Mouse (Mus musculus): ENCODE data around the gene Fgr. TPM values are rescaled to one million over a fixed set of nuclear protein-coding genes. Genes with fewer than 3 reads are reported as not detected.
A peak's percentile ranks its signal among the peaks of the same experiment; 100 is the strongest.

Fgr gene
- polyA plus RNA-seq, 1 experiment from 2014 or later, result not detected

DNA sequence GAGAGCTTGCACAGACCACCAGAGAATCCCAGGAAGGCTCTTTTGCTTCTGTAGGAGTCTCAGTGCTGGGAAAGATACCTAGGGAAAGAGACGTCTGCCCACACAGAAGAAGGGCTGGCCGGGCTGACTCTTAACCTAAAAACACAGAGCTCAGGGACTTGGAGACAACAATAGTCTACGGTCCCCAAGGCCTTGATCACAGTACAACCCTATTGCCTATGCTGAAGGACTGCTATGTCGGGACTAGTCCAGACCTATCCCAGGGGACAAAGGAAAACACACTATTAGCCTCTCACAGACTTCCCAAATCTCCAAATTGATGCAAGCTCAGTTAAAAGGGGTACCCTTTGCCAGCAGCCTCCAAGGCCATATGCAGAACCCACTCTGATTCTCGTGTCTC, 12.0 kb upstream of the Fgr start:
- Histone ChIP-seq H3K9me3 (no peaks in the 10 kb centered on the region), H3K9ac (no peak overlapping the region), H3K4me2 (no peak overlapping the region), H3K27ac (replicated peaks) (no peak overlapping the region), H3K27me3 (no peaks in the 10 kb centered on the region), H3K4me3 (no peak overlapping the region), H3K36me3 (no peaks in the 10 kb centered on the region), H3K4me1 (replicated peaks) (peaks cover 47% of the 10 kb centered on the region)
- WGBS, result 80% methylated on average over 5 of the region's 5 CpGs
- ATAC-seq (ENCODE audit: low read depth), result no peak

GRCm38 (mm10) chr4:132962628-132963027, 11.3 kb upstream of the Fgr start:
- Histone ChIP-seq H3K4me1 (replicated peaks) (peaks cover 47% of the 10 kb centered on the region), H3K36me3 (no peaks in the 10 kb centered on the region), H3K4me2 (no peak overlapping the region), H3K9ac (no peak overlapping the region), H3K4me3 (no peak overlapping the region), H3K27me3 (no peaks in the 10 kb centered on the region), H3K9me3 (no peaks in the 10 kb centered on the region), H3K27ac (replicated peaks) (no peak overlapping the region)
- 97% methylated on average over 4 of the region's 4 CpGs for WGBS
- no peak for ATAC-seq (ENCODE audit: low read depth)

GRCm38 (mm10) chr4:132963436-132963835, 10.5 kb upstream of the Fgr start:
- H3K27me3 ChIP-seq, result no peaks in the 10 kb centered on the region
- H3K9ac ChIP-seq, result no peak overlapping the region
- no peak overlapping the region for H3K4me3 ChIP-seq
- peaks cover 49% of the 10 kb centered on the region for H3K4me1 ChIP-seq (replicated peaks)
- H3K9me3 ChIP-seq, result no peaks in the 10 kb centered on the region
- no peak overlapping the region for H3K27ac ChIP-seq (replicated peaks)
- no peak overlapping the region for H3K4me2 ChIP-seq
- H3K36me3 ChIP-seq, result no peaks in the 10 kb centered on the region
- no peak for ATAC-seq (ENCODE audit: low read depth)
- WGBS, result 32% methylated on average over 2 of the region's 2 CpGs

- Histone ChIP-seq H3K36me3 (no peaks in the 10 kb centered on the region), H3K4me3 (no peak overlapping the region), H3K27ac (replicated peaks) (no peak overlapping the region), H3K9ac (no peak overlapping the region), H3K9me3 (no peaks in the 10 kb centered on the region), H3K4me2 (no peak overlapping the region), H3K4me1 (replicated peaks) (peaks cover 43% of the 10 kb centered on the region), H3K27me3 (no peaks in the 10 kb centered on the region)
- ATAC-seq (ENCODE audit: low read depth), result no peak
- 40% methylated on average over 3 of the region's 3 CpGs for WGBS
Measured at GRCm38 (mm10) chr4:132964064-132964463, 9.8 kb upstream of the Fgr start.

DNA sequence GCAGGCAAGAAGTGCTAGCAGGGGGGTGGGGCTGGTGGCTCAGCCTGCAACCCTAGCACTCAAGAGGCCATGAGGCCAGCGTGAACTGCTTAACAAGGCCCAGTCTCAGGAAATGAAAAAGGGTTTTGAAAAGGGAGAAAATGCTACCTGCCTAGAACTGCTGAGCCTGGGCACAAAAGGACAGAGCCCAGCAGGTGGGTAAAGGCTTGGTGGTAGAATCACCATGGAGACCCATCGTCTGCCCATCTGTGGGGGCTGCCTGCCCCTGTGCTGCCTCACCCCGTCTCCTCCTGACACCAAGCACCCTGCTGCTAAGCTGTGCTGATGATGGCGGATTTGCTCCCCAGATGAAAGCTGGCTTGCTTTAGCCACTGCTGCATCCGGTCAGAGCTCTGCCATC, 9.4 kb upstream of the Fgr start:
- H3K36me3 ChIP-seq, result no peaks in the 10 kb centered on the region
- 0 out of 2 replicates have a peak overlapping the region, but pooled peaks have one; percentile 6 for H3K27ac ChIP-seq (replicated peaks)
- H3K9me3 ChIP-seq, result no peaks in the 10 kb centered on the region
- no peak overlapping the region for H3K9ac ChIP-seq
- no peak overlapping the region for H3K4me2 ChIP-seq
- ATAC-seq (ENCODE audit: low read depth), result no peak
- peaks cover 39% of the 10 kb centered on the region for H3K4me1 ChIP-seq (replicated peaks)
- WGBS, result 25% methylated on average over 5 of the region's 5 CpGs
- H3K27me3 ChIP-seq, result no peaks in the 10 kb centered on the region
- H3K4me3 ChIP-seq, result no peak overlapping the region

DNA sequence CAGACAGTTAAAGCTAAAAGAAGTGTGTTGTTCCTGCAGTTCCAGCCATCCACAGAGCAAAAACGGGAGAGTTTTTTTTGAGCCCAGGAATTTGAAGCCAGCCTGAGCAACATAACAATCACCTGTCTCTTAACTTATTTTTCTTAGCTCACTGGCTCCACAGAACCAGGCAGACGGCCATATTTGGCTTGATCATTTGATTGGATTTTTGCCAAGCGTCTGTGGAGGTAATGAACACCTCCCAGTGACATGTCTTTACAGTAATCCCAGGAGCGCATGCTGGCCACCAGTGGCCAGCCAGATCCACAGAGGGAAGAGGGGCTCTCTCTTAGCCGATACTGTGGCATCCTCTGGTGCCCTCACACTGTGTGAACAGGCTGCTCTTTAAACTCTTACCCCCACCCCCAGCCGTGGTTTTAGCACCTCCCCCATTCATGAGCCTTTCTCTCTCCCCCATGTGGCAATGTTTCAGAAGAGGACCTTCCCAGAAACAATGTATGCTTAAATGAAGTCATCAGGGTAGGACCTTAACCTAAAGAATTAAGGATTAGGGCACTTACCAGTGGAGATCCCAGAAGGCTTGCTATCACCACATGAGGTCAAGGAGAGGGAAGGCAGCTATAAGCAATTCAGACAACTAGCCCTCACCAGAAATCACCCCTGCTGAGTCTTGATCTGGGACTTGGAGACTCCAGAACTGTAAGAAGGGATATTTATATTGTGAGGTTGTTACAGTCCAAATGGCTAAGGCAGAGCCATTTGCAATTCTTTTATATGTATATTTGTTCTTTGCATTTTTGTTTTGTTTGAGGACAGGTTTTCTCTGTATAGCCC, 5.6 kb upstream of the Fgr start:
- ATAC-seq (ENCODE audit: low read depth), result no peak
- 45% methylated on average over 6 of the region's 6 CpGs for WGBS
- peaks cover 19% of the 10 kb centered on the region for H3K27me3 ChIP-seq
- no peaks in the 10 kb centered on the region for H3K9me3 ChIP-seq
- peaks cover 27% of the 10 kb centered on the region for H3K4me1 ChIP-seq (replicated peaks)
- H3K9ac ChIP-seq, result no peak overlapping the region
- no peak overlapping the region for H3K4me3 ChIP-seq
- H3K4me2 ChIP-seq, result no peak overlapping the region
- H3K27ac ChIP-seq (replicated peaks), result no peak overlapping the region
- no peaks in the 10 kb centered on the region for H3K36me3 ChIP-seq

DNA sequence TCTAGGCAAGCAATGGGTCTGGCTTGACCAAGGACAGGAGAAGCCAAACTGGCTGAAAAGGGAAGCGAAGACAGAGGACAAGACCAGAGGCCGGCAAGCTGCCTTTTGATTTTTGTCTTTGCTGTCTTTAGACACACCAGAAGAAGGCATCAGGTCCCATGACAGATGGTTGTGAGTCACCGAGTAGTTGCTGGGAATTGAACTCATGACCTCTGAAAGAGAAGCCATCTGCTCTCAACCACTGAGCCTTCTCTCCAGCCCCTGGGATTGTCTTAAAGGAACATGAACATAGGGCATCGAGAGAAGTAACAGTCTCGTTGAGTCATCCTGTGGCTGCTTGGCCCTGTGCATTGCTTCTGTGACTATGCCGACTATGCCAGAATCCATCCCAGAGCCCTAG, 2.3 kb upstream of the Fgr start:
- Histone ChIP-seq H3K27me3 (peaks cover 52% of the 10 kb centered on the region), H3K9me3 (no peaks in the 10 kb centered on the region), H3K9ac (no peak overlapping the region), H3K27ac (replicated peaks) (no peak overlapping the region), H3K4me1 (replicated peaks) (peaks cover 43% of the 10 kb centered on the region), H3K4me3 (no peak overlapping the region), H3K4me2 (no peak overlapping the region), H3K36me3 (no peaks in the 10 kb centered on the region)
- WGBS, result 66% methylated on average over 6 of the region's 6 CpGs
- no peak for ATAC-seq (ENCODE audit: low read depth)

- H3K4me3 ChIP-seq, result no peak overlapping the region
- no peak for ATAC-seq (ENCODE audit: low read depth)
- WGBS, result 79% methylated on average over 3 of the region's 3 CpGs
- H3K4me1 ChIP-seq (replicated peaks), result peaks cover 43% of the 10 kb centered on the region
- no peak overlapping the region for H3K27ac ChIP-seq (replicated peaks)
- no peak overlapping the region for H3K9ac ChIP-seq
- peaks cover 57% of the 10 kb centered on the region for H3K27me3 ChIP-seq
- no peaks in the 10 kb centered on the region for H3K36me3 ChIP-seq
- H3K4me2 ChIP-seq, result no peak overlapping the region
- H3K9me3 ChIP-seq, result no peaks in the 10 kb centered on the region
Measured at GRCm38 (mm10) chr4:132972101-132972500, 1.8 kb upstream of the Fgr start.

GRCm38 (mm10) chr4:132972556-132972955, 1.3 kb upstream of the Fgr start:
- no peak overlapping the region for H3K9ac ChIP-seq
- ATAC-seq (ENCODE audit: low read depth), result no peak
- no peak overlapping the region for H3K27ac ChIP-seq (replicated peaks)
- H3K4me3 ChIP-seq, result no peak overlapping the region
- 9% methylated on average over 2 of the region's 2 CpGs for WGBS
- H3K4me2 ChIP-seq, result no peak overlapping the region
- peaks cover 61% of the 10 kb centered on the region for H3K27me3 ChIP-seq
- no peaks in the 10 kb centered on the region for H3K36me3 ChIP-seq
- no peaks in the 10 kb centered on the region for H3K9me3 ChIP-seq
- H3K4me1 ChIP-seq (replicated peaks), result peaks cover 43% of the 10 kb centered on the region

DNA sequence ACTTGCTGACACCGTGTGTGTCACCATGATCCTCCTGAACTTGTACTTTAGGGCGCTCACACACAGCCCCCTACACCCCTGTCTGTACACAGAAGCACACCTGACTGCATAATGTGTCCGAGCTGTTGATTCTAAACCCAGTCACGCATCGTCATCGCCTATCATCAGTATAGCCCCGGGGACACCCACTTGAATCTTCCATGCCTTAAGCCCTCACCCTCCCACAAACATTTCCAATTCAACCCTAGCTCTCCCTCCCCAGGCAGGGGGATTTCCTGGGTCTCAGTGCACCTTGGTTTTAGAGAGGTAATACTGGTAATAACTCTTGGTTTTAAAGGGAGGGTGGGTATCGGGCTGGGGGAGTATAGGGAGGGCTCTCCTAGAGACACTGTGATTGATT, 709 bp upstream of the Fgr start:
- 33% methylated on average over 8 of the region's 8 CpGs for WGBS
- H3K9me3 ChIP-seq, result no peaks in the 10 kb centered on the region
- peaks cover 63% of the 10 kb centered on the region for H3K27me3 ChIP-seq
- H3K4me1 ChIP-seq (replicated peaks), result peaks cover 42% of the 10 kb centered on the region
- H3K4me2 ChIP-seq, result no peak overlapping the region
- H3K27ac ChIP-seq (replicated peaks), result no peak overlapping the region
- ATAC-seq (ENCODE audit: low read depth), result no peak
- no peak overlapping the region for H3K4me3 ChIP-seq
- no peaks in the 10 kb centered on the region for H3K36me3 ChIP-seq
- H3K9ac ChIP-seq, result no peak overlapping the region

DNA sequence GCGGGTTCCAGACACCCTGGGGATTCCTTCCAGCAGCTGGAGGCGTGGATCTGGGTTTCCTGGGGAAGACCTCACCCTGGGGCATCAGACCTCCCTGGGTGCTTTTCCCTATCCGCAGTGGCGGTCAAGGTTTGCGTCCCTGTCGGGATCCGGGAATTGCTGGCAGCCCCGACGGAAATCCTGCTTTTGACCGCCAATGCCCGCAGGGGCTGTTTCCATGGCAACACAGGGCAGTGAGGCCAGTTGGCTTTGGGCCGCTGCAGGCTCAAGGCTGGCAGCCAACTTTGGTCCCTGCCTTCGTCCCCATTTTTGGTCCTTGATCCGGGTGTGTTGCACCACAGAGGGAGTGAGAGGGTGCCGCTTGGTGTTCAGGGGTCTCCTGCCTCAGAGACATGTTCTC, 1.0 kb downstream of the Fgr start:
- H3K9ac ChIP-seq, result no peak overlapping the region; the same call in 1 of the 2 replicates
- H3K36me3 ChIP-seq, result no peaks in the 10 kb centered on the region
- H3K4me1 ChIP-seq (replicated peaks), result peaks cover 43% of the 10 kb centered on the region
- H3K4me3 ChIP-seq, result peak overlapping the region; percentile 15
- H3K27ac ChIP-seq (replicated peaks), result peak overlapping the region; percentile 33; the same call in 1 of the 2 replicates
- H3K9me3 ChIP-seq, result no peaks in the 10 kb centered on the region
- peak overlapping the region; percentile 43 for H3K4me2 ChIP-seq
- peaks cover 63% of the 10 kb centered on the region for H3K27me3 ChIP-seq
- 1% methylated on average over 15 of the region's 15 CpGs for WGBS
- no peak for ATAC-seq (ENCODE audit: low read depth)

DNA sequence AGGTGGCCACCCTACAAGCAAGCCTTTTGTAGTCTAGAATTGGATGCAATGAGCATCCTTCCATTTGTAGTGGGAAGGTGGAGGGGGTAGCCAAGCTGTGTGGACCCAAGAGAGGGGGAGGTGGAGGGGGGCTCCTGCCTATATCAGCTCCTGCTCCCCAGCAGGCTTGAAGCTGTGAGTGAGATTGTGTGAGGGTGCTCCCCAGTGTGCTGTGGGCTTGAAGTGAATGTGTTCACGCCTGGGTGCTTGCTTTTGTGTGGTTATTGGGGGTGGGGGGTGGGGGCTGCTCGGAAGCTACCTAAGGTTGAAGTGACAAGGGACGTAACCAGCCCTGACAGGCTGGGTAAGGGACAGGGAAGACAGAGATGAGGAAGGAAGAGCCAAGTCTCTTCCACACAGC, 1.9 kb downstream of the Fgr start:
- Histone ChIP-seq H3K27me3 (peaks cover 63% of the 10 kb centered on the region), H3K27ac (replicated peaks) (no peak overlapping the region), H3K4me1 (replicated peaks) (peaks cover 43% of the 10 kb centered on the region), H3K4me2 (no peak overlapping the region), H3K4me3 (no peak overlapping the region), H3K9me3 (no peaks in the 10 kb centered on the region), H3K9ac (no peak overlapping the region), H3K36me3 (no peaks in the 10 kb centered on the region)
- ATAC-seq (ENCODE audit: low read depth), result no peak
- 47% methylated on average over 3 of the region's 3 CpGs for WGBS

- 79% methylated on average over 6 of the region's 6 CpGs for WGBS
Measured at GRCm38 (mm10) chr4:132976729-132977128, 2.8 kb downstream of the Fgr start.

More at GRCm38 (mm10) chr4:132976729-132977128, 2.8 kb downstream of the Fgr start:
- no peak for ATAC-seq (ENCODE audit: low read depth)
- peaks cover 59% of the 10 kb centered on the region for H3K27me3 ChIP-seq
- no peak overlapping the region for H3K4me3 ChIP-seq
- no peak overlapping the region for H3K4me2 ChIP-seq
- H3K9me3 ChIP-seq, result no peaks in the 10 kb centered on the region
- no peaks in the 10 kb centered on the region for H3K36me3 ChIP-seq
- no peak overlapping the region for H3K27ac ChIP-seq (replicated peaks)
- no peak overlapping the region for H3K9ac ChIP-seq
- H3K4me1 ChIP-seq (replicated peaks), result peaks cover 47% of the 10 kb centered on the region

All from neural tube, embryonic 13.5 days (tissue).